Mouse (Mus musculus): ENCODE results near the gene Plekha8.

Plekha8 gene

DNA sequence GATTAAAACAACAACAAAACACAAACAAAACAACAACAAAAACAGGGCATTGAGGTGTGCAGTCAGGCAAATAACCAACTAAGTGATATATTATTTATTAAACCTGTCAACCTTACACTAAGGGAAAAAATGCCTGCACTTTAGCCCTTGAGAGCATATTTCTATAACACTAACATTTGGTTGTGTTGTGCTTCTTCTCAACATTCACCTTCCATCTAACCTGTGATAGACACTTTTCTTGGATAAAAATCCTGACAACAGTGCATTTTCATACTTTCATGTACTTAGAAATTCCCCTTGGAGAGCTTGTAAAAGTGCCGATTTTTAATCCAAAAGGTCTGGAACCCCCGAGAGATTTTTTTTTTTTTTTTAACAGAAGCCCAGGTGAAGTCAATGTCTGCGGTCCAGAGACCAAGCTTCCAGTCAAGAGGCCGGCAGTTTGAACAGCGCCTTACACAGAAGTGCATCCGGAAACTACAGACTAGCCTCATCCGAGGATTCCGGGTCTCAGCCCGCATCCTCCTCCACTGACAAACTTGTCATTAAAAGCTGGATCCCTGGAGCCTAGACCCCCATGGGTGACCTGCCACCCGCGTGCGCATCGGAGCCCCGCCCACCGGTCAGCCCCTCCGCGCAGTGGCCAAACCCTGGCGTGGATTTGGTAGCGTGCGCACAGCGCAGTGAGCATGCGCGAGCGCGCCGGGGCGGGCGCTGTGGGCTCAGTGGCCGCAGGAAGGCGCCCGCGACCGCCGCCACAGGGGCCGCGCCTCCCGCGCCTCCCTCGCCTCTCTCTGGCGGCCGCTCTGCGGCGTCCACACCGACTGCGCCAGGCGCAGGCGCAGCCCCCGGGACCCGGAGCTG lies at the start of gene Plekha8:
Gene Plekha8, plus strand, starts transcription at position 643 of the 861 bp plus-strand sequence.
- DNase-seq, result peak; percentile 93

DNA sequence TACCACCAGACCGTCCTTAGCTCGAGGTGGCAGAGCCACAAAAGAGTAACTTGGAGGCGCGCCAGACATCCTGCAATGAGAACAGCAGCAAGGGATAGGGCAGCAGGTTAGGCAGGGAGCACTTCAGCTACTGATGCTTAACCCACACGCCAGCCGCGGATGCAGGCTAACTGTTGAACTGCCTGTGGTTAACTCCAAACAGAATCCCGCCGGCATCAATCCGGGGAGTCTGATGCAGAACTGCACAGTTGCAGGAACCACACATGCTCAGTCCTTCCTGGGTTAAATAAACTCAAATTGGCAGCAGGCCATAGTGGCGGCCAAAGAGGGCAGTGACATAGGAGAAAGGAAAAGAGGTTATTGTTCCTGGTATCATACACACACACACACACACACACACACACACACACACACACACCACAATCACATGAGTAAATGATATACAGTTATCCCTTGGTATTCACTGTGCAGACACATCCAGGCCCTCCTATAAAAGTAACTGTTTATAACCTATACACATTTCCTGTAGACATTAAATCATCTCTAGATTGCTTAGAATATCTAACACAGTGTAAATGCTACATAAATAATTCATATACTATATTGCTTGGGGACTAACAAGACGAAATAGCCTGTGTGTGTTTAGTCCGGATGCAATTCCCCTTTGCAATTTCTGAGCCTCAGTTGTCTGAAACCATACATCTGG lies 46.4 kb upstream of the Plekha8 start:
- peak; percentile 82 for DNase-seq

DNA sequence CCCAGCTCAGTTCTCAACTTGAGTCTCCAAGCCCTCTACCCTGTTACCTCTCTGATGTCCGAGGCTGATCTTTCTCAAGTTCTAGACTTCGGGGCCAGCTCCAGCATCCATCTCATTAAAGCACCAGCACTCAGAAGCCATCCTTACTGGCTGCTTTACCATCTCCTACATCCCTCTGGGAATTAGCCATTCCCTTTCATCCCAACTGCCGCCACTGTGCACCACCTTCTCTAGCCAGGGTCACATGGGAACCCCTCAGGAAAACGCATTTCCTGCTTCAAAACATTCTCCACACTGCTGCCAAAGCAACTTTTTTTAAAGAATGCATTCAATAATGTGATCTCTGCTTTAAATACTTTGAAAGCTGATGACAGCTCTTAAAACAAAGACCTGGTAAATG lies 45.6 kb upstream of the Plekha8 start:
- no peak for DNase-seq

DNA sequence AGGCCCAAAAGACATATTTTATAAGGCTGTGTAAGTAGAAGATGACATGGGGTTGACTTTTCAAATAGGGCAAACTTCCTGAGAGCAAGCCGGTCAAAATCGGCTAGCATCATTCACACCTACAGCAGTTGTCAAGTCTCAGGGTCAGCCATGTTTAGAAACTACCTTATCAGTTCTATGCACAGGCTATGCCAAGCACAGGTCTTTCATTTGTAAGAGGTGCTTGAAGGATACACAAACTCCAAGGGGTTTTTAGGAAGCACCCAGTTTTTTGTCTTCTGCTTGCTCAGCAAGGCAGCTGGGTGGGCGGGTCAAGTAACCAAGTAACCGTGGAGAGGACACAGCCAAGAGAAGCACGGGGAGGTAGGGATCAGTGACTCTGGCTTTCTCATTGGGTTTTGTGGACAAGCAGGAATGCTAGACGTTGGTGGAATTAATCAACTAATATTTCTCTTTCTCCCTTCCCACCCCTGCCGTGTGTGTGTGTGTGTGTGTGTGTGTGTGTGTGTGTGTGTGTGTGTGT lies 44.0 kb upstream of the Plekha8 start:
- DNase-seq, result no peak

DNA sequence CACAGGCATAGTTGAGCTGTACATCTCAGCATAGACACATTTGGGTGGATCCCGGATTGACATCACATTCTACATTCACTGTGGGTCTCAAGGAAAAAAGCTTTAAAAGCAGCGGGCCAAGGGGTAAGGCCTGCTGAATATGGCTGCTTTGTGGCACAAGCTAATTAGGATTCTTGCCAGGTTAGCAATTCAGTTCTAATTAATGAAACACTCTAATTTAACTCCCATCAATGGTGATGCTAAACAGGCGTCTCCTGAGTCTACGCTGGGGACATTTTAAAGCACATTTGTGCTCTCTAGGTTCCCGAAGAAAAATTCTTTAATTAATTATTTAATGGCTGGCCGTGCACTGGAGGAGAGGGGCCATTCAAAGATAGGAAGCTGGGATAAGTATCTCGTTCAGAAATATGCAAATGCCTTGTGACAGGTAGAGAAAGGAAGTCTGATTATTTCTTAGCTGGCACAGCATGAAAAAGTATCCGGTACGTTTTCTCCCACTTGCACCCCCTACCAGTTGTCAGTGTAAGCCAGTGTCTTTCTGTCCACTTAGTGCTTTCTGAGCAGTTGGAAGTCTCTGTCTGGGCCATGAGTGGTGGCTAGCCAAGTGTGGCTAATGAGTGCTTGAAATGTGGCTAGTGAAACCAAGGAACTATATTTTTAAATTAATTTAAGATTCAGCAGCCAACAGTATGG lies 42.0 kb upstream of the Plekha8 start:
- no peak for DNase-seq

DNA sequence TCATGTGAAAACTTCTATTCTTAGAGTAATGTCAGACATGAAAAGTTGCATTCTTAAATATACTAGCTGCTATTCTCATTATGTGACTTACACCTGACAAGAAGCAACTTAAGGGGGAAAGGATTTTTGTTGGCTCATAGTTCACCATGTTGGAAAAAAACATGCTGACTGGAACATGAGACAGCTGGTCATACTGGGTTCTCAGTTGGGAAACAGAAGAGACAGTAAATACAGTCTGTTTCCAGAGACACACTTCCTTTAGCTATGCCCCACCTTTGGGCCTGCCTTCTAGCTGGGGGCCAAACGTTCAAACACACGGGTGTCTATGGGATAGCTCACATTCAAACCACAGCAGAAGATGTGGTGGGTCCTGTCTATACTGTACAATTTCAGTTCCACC lies 41.3 kb upstream of the Plekha8 start:
- no peak for DNase-seq

DNA sequence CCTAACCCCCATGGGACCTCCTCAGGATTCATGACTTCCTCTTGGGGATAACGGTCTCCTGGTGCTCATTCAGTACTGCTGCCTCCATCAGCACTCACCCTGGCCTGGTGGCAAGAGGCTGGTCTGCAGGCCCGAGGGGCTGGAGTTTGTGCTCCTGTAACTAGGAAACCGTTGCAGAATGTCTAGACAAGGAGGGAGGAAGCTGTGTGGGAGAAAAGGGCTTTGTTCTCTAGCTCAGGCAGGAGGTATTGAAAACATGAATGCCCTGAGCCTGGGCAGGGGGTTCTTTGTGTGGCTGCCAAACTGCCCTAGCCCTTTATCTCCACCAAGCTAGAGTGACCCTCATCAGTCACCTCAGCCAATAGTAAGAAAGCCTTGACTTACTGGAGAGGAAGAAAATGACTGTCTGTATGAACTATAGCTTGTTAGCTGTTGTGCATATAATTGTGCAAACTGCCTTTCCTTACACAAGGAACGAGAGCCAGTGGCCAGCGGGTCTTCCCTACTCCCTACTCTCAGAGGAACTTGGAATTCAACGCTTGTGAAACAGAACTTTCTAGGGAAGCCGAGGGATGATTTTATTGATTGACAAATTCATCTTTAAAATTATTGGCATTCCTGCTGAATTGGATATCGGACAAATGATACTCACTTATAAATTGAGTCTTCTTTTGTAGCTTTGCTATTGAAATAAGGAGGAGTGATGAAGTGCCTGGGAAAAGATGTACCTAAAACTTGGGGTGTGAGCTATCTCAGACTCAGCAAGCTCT lies 40.4 kb upstream of the Plekha8 start:
- peak; percentile 59 for DNase-seq

DNA sequence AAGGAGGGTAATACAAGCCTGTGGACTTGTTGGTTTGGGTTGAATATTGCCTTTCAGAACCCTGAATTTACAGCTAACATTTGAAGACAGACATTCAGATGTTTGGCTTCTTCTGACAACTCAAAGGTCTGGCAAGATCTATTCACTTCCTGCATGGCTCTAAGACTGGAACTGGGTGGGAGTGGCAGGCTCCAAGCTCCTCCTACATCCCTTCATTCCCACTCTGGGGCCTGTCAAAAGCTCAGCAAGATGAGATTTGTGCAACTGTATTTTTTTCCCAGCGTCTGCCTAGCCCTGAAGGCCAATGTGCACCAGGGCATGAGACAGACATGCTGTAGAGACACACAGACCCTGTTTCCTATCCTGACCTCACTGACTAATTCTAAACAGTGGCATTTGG lies 39.1 kb upstream of the Plekha8 start:
- DNase-seq, result no peak

DNA sequence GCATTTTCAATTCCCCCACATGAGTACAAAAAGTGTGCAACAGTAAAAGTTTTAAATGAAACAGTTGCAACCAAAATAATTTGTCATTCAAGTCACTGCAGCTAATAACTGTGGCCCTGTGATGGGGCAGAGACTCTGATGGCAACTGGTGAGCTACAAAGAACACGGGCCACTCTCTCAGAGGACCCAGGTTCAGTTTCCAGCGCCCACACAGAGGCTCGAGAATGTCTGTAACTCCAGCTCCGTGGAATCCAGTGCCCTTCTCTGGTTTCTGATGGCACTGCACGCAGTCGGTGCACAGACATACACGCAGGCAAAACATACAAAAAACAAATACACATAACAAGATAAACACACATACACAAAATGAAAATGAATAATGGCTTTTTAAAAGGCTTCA lies 37.2 kb upstream of the Plekha8 start:
- no peak for DNase-seq

DNA sequence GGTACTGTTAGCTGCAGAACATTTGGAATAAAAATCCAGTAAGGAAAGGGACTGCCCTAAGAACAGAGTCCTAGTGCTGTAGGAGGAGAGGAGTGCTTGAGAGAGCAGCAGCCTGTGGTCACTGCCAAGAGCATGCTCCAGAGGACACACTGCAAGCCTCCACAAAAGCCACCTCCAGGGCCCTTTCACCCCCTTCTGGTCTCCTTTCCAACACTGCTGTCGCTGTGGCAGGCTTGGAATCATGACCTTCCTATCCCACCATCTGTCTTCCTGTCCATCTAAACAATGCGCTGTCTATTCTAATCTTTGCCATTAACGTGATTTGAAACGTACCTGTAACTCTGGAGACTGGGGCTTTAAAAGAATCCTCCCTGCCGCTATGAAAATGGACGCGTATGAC lies 36.4 kb upstream of the Plekha8 start:
- DNase-seq, result peak; percentile 83

DNA sequence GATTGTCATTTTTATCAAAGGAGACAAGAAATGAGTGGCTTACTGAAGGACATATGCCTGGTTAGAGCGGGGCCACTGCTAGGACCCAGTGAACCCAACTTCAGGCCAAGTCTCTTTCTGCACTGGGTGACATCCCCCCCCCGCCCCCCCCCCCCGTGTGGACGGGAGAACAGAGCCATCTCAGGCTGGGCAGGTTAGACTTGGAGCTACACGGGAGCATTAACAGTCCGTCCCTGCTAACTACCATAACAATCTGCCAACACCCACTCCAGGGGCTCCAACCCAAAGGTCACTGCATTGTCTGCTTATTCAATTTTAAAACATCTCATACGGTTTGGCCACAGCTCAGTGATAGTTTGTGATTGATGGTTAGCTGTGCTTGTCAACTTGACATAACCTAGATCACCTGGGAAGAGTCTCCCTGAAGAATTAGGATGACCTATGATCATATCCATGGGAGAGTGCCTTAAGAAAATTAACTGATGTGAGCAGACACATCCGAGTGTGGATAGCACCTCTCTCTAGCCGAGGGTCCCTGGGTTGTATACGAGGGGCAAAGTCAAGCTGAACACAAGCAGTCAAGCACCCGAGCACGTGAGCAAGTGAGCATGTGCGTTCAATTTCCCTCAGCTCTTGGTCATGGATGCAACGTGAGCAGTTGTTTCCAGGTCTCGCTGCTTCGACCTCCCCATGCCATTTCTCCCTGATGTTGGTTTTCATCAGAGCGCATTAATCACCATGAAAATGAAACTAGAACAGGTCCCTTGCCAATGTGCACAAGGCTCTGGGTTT lies 32.7 kb upstream of the Plekha8 start:
- DNase-seq, result no peak

DNA sequence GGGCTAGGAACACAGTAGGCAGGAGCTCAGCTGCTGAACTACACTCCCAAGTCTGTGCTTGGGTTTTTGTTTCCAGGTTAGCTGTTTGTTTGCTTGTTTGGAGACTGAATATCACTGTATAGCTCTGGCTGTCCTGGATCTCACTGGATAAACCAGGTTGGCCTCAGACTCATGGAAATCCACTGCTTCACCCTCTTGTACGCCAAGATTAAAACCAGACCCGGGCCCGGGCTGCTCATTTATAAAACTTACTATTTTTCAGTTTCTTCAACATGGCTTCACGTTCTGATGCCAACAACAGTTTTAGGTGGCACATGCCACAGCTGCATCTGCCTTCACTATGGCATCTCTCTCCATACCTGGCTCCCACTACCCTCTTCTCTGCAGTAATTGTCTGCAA lies 31.4 kb upstream of the Plekha8 start:
- no peak for DNase-seq

DNA sequence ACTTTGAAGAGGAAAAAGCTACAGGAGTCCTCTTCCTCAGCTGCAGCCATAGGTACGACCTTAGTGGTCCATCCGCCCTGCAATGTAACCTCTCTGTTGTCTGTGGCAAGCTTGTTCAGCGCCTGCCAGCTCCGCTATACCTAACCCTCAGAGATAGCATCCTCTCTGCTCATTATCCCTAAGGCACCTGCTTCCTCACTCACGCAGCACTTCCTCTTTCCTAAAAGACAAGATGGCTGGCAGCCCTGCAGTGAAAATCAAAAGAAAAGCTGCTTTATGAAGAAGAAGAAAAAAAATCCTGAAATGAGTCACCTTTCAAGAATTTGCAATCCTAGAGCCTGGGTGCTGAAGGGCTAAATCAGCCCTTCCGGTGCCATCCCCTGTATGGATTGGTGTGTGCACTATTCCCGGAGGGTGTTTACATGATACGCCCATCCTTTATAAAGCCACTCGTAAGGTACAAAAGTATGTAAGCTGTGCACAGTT lies 30.4 kb upstream of the Plekha8 start:
- DNase-seq, result no peak

DNA sequence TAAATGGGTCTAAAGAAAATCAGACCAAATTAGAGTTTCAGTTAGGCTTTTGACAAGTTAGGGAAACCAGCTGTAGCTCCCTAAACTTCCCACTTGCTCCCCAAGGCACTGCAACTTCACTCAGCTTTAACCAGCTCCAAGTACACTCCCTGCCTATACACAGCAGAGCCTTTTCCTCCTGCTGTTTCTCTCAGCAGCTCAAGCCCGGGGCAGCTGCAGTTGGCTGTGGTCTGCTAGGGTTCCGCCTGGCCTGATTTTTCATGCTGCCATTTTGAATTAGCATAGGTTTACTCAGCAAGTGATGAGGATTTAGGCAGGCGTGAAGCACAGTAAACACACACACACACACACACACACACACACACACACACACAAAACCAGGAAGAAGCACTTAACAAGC lies 29.9 kb upstream of the Plekha8 start:
- peak; percentile 61 for DNase-seq

DNA sequence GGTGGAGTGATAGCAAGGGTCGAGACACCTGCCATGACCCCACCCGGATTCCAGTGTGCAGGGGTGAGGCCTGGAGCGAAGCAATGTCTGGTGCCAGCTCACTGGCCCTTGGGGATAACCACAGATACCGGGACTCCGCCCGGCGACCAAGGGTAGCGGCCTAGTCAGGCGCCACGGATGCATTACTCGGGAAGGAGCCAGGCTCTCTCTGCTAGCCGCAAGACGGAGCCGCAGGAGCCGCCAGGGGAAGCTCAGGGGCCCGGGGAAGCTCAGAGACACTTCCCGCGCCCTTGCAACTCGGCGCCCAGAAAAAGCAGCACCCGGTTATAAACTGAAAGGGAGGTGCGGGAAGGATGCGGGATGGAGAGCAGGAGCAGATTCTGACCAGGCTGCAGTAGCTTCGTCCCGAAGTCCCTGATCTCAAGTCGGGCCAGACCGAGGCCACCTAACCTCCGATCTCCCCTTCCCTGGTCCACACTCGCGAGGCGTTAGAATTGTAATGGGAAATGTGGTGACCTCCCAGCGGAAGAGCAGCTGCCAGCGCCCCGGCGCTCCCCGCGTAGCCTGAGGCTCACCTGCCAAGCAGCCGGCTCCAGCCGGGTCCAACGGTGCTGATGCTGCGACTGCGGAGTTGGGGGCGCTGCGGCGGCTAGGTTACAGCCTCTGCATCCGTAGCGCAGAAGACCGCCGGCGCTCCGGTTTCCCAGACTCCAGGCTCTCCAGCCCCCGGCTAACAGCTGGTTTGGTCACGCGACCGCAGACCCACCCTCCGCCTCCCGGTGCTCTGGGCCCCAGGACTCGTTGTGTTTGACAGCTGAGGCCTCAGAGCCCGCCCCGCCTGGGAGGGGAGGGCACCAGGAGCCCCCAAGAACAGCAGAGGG lies 29.0 kb upstream of the Plekha8 start, which contains the start of gene Scrn1:
Gene Scrn1, minus strand, starts transcription at position 825 of the 881 bp plus-strand sequence.
- DNase-seq, result peak; percentile 82

DNA sequence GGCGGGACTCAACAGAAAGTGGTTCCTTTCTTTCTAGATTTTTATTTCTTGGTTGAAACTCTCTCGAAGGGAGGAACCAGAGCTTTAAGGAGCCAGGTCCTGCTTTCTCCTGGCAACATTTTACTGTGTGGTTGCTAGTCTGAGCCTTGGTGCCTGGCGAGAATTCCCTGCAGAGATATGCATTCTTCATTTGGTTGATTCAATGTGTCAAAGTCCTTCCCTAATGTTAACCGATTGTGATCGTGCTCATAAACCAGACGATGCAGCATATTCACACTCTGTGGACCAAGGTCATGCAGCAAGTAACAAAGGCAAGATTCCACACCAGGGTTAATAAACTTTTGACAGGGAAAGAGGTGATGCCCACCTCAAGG lies 28.4 kb upstream of the Plekha8 start:
- DNase-seq, result no peak

DNA sequence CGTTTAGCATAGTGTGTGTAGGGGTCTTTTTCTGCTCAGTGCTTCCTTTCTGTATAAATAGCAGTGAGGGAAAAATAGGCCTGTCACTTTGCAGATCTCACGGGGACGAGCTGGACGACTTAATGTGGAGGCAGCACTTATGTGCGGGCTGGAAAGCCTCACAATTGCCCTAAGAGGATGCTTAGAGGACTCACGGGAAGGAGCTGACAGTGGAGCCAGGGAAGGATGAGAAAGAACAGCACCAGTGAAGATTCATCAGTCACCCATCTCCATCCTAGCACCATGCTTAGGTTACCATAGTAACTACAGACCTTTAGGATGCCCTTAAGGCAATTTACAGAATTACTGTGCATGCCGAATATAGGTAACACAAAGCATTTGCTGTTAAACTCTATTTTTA lies 25.1 kb upstream of the Plekha8 start:
- DNase-seq, result no peak

DNA sequence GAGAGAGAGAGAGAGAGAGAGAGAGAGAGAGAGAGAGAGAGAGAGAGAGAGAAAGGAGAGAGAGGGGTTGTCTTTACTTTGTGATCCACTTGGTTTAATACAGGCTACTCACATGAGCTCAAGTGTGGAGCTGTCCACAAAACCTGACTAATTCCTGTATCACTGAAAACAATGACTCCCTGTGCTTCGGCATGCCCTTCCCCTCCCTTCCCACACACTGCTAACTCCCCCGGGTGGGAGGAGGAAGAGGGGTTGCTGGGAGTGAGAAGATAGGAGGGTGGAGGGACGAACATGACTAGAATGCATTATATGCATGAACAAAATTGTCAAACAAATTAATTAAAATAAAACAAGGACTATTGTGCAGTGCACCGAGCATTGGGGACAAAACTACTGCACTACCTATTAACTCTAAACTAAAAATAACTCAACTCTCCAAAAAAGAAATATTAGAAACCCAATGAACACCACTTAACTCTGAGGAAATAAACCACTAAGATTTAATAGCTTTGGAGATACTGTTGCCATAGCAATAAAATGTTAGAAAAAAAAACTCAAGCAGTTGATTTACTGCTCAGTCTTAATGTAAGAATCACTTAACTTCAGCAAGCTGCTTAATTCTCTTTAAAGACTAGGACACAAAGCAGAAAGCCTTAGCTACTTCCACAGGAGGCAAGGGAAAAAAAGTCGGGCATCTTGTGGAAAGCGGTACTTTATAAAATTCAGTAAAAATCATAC lies 21.5 kb upstream of the Plekha8 start:
- DNase-seq, result no peak

DNA sequence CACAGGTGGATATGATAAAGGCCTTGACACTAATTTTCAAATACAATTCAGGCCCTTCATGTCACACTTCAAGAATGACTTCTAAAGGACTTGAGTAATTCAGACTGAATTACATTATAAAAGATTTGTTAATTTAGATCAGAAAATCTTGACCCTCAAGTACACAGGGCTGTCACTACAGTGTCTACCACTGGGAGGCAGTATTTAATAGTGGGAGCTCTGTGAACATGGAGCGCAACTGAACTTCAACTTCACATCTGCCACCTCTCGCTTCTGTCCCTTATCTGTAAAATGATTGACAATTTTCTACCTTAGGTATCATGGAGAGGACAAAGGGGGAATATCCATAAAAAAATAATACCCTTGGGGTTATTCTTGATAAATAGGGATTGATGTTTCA lies 8.7 kb upstream of the Plekha8 start:
- DNase-seq, result peak; percentile 37

DNA sequence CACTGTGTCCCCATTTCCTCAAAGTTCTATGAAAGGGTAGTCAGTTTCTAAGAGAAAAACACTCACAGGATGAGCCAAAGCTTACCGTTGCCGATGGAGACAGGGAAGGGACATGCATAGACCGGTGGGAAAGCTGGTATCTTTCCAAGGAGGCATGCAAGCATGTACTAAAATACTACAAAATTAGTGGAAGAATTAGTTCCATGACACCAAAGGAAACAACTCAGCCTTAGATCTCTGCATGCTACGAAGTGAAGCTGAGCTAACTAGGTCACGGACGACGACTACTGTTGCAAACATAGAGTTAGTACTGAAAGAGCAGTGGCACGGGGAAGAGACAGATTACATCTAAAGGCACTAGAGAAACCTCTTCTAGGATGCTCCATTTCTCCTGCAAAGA lies 8.0 kb upstream of the Plekha8 start:
- DNase-seq, result no peak
